Mouse (Mus musculus): ENCODE measurements around the gene Ptprq. TPM values are rescaled to one million over a fixed set of nuclear protein-coding genes. Genes with fewer than 3 reads are reported as not detected.

The Ptprq gene
- polyA plus RNA-seq, 1 experiment from 2014 or later, result 0.04 TPM

- ATAC-seq (ENCODE audit: insufficient read depth, low FRiP score, low read depth), result no peak
- no peaks in the 10 kb centered on the region for H3K9me3 ChIP-seq
- no peak within 1 kb of the TSS for H3K4me3 ChIP-seq (replicated peaks)
- H3K36me3 ChIP-seq, result no peaks in the 10 kb centered on the region
- H3K4me2 ChIP-seq, result no peak within 1 kb of the TSS; the same call in 1 of the 2 replicates
- no peak within 1 kb of the TSS for H3K27ac ChIP-seq
- WGBS, result 63% methylated on average over 8 of the region's 8 CpGs
- H3K9ac ChIP-seq, result no peak within 1 kb of the TSS
- H3K27me3 ChIP-seq (replicated peaks), result no peaks in the 10 kb centered on the region
- H3K4me1 ChIP-seq, result no peaks in the 10 kb centered on the region
Measured at GRCm38 (mm10) chr10:107485870-107486269, 234.0 kb downstream of the Ptprq start, which contains the start of gene Myf5. TSS of gene Myf5 (minus strand) at chr10:107486134.

- Histone ChIP-seq H3K9ac (no peak overlapping the region), H3K36me3 (no peaks in the 10 kb centered on the region), H3K27ac (no peak overlapping the region), H3K4me1 (no peaks in the 10 kb centered on the region), H3K27me3 (replicated peaks) (no peaks in the 10 kb centered on the region), H3K9me3 (no peaks in the 10 kb centered on the region), H3K4me2 (peak overlapping the region; percentile 29), H3K4me3 (replicated peaks) (no peak overlapping the region)
- ATAC-seq (ENCODE audit: insufficient read depth, low FRiP score, low read depth), result no peak
- WGBS, result 55% methylated on average over 10 of the region's 10 CpGs
Measured at GRCm38 (mm10) chr10:107484050-107484449, 235.8 kb downstream of the Ptprq start.

GRCm38 (mm10) chr10:107473497-107473896, 246.4 kb downstream of the Ptprq start:
- no peaks in the 10 kb centered on the region for H3K27me3 ChIP-seq (replicated peaks)
- no peaks in the 10 kb centered on the region for H3K9me3 ChIP-seq
- no peak overlapping the region for H3K27ac ChIP-seq
- H3K4me2 ChIP-seq, result no peak overlapping the region
- no peak for ATAC-seq (ENCODE audit: insufficient read depth, low FRiP score, low read depth)
- no peaks in the 10 kb centered on the region for H3K36me3 ChIP-seq
- no peak overlapping the region for H3K9ac ChIP-seq
- H3K4me1 ChIP-seq, result no peaks in the 10 kb centered on the region
- WGBS, result 50% methylated on average over 2 of the region's 2 CpGs
- H3K4me3 ChIP-seq (replicated peaks), result no peak overlapping the region

GRCm38 (mm10) chr10:107471712-107472111, 248.1 kb downstream of the Ptprq start:
- no peaks in the 10 kb centered on the region for H3K36me3 ChIP-seq
- no peak overlapping the region for H3K27ac ChIP-seq
- no peak for ATAC-seq (ENCODE audit: insufficient read depth, low FRiP score, low read depth)
- H3K9ac ChIP-seq, result no peak overlapping the region
- no peak overlapping the region for H3K4me2 ChIP-seq
- no peaks in the 10 kb centered on the region for H3K9me3 ChIP-seq
- H3K4me3 ChIP-seq (replicated peaks), result no peak overlapping the region
- no peaks in the 10 kb centered on the region for H3K4me1 ChIP-seq
- WGBS, result 74% methylated on average over 5 of the region's 5 CpGs
- no peaks in the 10 kb centered on the region for H3K27me3 ChIP-seq (replicated peaks)

GRCm38 (mm10) chr10:107467819-107468218, 252.0 kb downstream of the Ptprq start:
- no peaks in the 10 kb centered on the region for H3K27me3 ChIP-seq (replicated peaks)
- no peaks in the 10 kb centered on the region for H3K4me1 ChIP-seq
- no peaks in the 10 kb centered on the region for H3K9me3 ChIP-seq
- H3K36me3 ChIP-seq, result no peaks in the 10 kb centered on the region
- no peak overlapping the region for H3K4me2 ChIP-seq
- no peak for ATAC-seq (ENCODE audit: insufficient read depth, low FRiP score, low read depth)
- H3K9ac ChIP-seq, result no peak overlapping the region
- 61% methylated on average over 7 of the region's 7 CpGs for WGBS
- H3K4me3 ChIP-seq (replicated peaks), result no peak overlapping the region
- no peak overlapping the region for H3K27ac ChIP-seq

Small RNA genes lying within 50 kb of the gene (microRNA-seq; reads per million reads assigned to microRNA genes)
- not detected for gene Gm44403

Other genes with a start within 250 kb of the Ptprq start
- gene Myf5, start 233.9 kb downstream of the Ptprq start, polyA plus RNA-seq (2015; fragmentation: Nextera tagmentation; extraction: Ambion mirVana), result 0.26 and 0.40 TPM in 2 replicates
- 0.48 TPM in 1 of 2 replicates, not detected in the other for gene Myf6, start 225.3 kb downstream of the Ptprq start, polyA plus RNA-seq (2015; fragmentation: Nextera tagmentation; extraction: Ambion mirVana)
- 0.04 and 0.06 TPM in 2 replicates for gene Otogl, start 192.1 kb upstream of the Ptprq start, polyA plus RNA-seq (2015; fragmentation: Nextera tagmentation; extraction: Ambion mirVana)

Measured in stomach, embryonic 15.5 days (tissue).